Mouse (Mus musculus): Measurements from ENCODE around the gene Mea1. TPM values are rescaled to one million over a fixed set of nuclear protein-coding genes. Genes with fewer than 3 reads are reported as not detected.

The Mea1 gene
- polyA plus RNA-seq, 1 experiment from 2014 or later: 180 TPM

- H3K4me3 ChIP-seq (ENCODE audit: low read depth, low read length): peak within 1 kb of the TSS; percentile 81
- H3K27ac ChIP-seq (ENCODE audit: low read depth, low read length): peak within 1 kb of the TSS; percentile 58; the same call in 1 of the 2 replicates
- under 1% methylated on average over 53 of the region's 53 CpGs for WGBS
- peak within 1 kb of the TSS; percentile 82 for H3K9ac ChIP-seq (ENCODE audit: low read length)
- ATAC-seq (ENCODE audit: insufficient read depth, low FRiP score, low TSS enrichment) (peak; percentile 77), DNase-seq (ENCODE audit: low spot score) (peak; percentile 99)
- peak within 1 kb of the TSS; percentile 95 for H3K4me2 ChIP-seq (ENCODE audit: low read depth)
- H3K4me1 ChIP-seq (ENCODE audit: control insufficient read depth, insufficient read depth, low read length): peaks cover 17% of the 10 kb centered on the region
- peaks cover 4% of the 10 kb centered on the region for H3K36me3 ChIP-seq (ENCODE audit: control insufficient read depth, insufficient read depth, low read length)
- no peaks in the 10 kb centered on the region for H3K27me3 ChIP-seq (ENCODE audit: control insufficient read depth, insufficient read depth, low read length)
- no peaks in the 10 kb centered on the region for H3K9me3 ChIP-seq (ENCODE audit: control insufficient read depth, low read length)
Measured at GRCm38 (mm10) chr17:46645561-46646321, 32.9 kb upstream of the Mea1 start, which contains the start of the genes Klc4 and Mrpl2. Klc4 (minus strand) TSS chr17:46646022. Mrpl2 (plus strand) TSS chr17:46646229.

- H3K9me3 ChIP-seq (ENCODE audit: control insufficient read depth, low read length): no peaks in the 10 kb centered on the region
- H3K4me1 ChIP-seq (ENCODE audit: control insufficient read depth, insufficient read depth, low read length): peaks cover 22% of the 10 kb centered on the region
- DNase-seq (ENCODE audit: low spot score) (no peak), ATAC-seq (ENCODE audit: insufficient read depth, low FRiP score, low TSS enrichment) (no peak)
- peak overlapping the region; percentile 58; the same call in 1 of the 2 replicates for H3K27ac ChIP-seq (ENCODE audit: low read depth, low read length)
- peak overlapping the region; percentile 81 for H3K4me3 ChIP-seq (ENCODE audit: low read depth, low read length)
- H3K27me3 ChIP-seq (ENCODE audit: control insufficient read depth, insufficient read depth, low read length): no peaks in the 10 kb centered on the region
- H3K4me2 ChIP-seq (ENCODE audit: low read depth): peak overlapping the region; percentile 95
- under 1% methylated on average over 19 of the region's 19 CpGs for WGBS
- peaks cover 4% of the 10 kb centered on the region for H3K36me3 ChIP-seq (ENCODE audit: control insufficient read depth, insufficient read depth, low read length)
- H3K9ac ChIP-seq (ENCODE audit: low read length): peak overlapping the region; percentile 82
Measured at GRCm38 (mm10) chr17:46646322-46646662, 32.3 kb upstream of the Mea1 start.

DNA sequence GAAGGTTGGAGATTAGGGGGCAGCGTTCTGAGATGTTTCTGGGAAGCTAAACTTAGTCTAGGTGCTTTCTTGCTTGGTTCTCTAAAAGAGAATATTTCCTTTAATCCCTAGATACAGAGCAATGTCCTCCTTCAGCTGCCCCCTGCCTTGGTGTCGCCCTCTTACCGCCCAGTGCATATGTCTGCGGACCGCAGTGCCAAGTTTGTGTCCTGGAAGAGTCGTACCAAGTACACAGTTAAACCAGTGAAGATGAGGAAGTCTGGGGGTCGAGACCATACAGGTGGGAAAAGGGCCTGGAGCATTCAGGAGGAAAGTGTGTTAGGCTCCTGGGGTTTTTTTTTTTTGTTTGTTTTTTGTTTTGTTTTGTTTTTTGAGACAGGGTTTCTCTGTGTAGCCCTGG lies 31.3 kb upstream of the Mea1 start:
- Histone ChIP-seq H3K4me1 (ENCODE audit: control insufficient read depth, insufficient read depth, low read length) (peaks cover 31% of the 10 kb centered on the region), H3K36me3 (ENCODE audit: control insufficient read depth, insufficient read depth, low read length) (peaks cover 2% of the 10 kb centered on the region), H3K27me3 (ENCODE audit: control insufficient read depth, insufficient read depth, low read length) (no peaks in the 10 kb centered on the region), H3K9ac (ENCODE audit: low read length) (no peak overlapping the region), H3K4me3 (ENCODE audit: low read depth, low read length) (no peak overlapping the region), H3K9me3 (ENCODE audit: control insufficient read depth, low read length) (no peaks in the 10 kb centered on the region), H3K4me2 (ENCODE audit: low read depth) (peak overlapping the region; percentile 95), H3K27ac (ENCODE audit: low read depth, low read length) (no peak overlapping the region)
- no peak for DNase-seq (ENCODE audit: low spot score)
- no peak for ATAC-seq (ENCODE audit: insufficient read depth, low FRiP score, low TSS enrichment)
- WGBS: 93% methylated on average over 7 of the region's 7 CpGs

- Histone ChIP-seq H3K36me3 (ENCODE audit: control insufficient read depth, insufficient read depth, low read length) (no peaks in the 10 kb centered on the region; the same call in 1 of the 2 replicates), H3K4me1 (ENCODE audit: control insufficient read depth, insufficient read depth, low read length) (peaks cover 31% of the 10 kb centered on the region), H3K4me3 (ENCODE audit: low read depth, low read length) (no peak overlapping the region), H3K9ac (ENCODE audit: low read length) (no peak overlapping the region), H3K27me3 (ENCODE audit: control insufficient read depth, insufficient read depth, low read length) (no peaks in the 10 kb centered on the region), H3K4me2 (ENCODE audit: low read depth) (no peak overlapping the region), H3K9me3 (ENCODE audit: control insufficient read depth, low read length) (no peaks in the 10 kb centered on the region), H3K27ac (ENCODE audit: low read depth, low read length) (no peak overlapping the region)
- 92% methylated on average over 9 of the region's 9 CpGs for WGBS
- no peak for DNase-seq (ENCODE audit: low spot score)
- ATAC-seq (ENCODE audit: insufficient read depth, low FRiP score, low TSS enrichment): no peak
Measured at GRCm38 (mm10) chr17:46648436-46648835, 30.2 kb upstream of the Mea1 start.

DNA sequence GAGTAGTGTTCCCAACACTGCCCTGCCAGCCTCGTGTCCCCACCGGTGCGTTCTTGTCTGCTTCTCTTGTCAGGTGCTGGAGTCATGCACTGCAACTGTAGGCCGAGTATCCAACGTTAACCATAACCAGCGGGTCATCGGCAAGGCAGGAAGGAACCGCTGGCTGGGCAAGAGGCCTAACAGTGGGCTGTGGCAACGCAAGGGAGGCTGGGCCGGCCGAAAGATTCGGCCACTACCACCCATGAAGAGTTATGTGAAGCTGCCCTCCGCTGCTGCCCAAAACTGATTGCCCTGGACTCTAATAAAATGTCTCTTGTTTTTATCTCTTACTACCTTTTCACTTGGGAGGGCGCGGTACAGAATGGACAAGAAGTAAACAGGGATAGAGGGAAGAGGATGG lies 28.8 kb upstream of the Mea1 start:
- 40% methylated on average over 15 of the region's 15 CpGs for WGBS
- Histone ChIP-seq H3K27me3 (ENCODE audit: control insufficient read depth, insufficient read depth, low read length) (no peaks in the 10 kb centered on the region), H3K4me2 (ENCODE audit: low read depth) (peak overlapping the region; percentile 92), H3K36me3 (ENCODE audit: control insufficient read depth, insufficient read depth, low read length) (no peaks in the 10 kb centered on the region; the same call in 1 of the 2 replicates), H3K9me3 (ENCODE audit: control insufficient read depth, low read length) (no peaks in the 10 kb centered on the region), H3K27ac (ENCODE audit: low read depth, low read length) (peak overlapping the region; percentile 90), H3K4me3 (ENCODE audit: low read depth, low read length) (peak overlapping the region; percentile 60), H3K4me1 (ENCODE audit: control insufficient read depth, insufficient read depth, low read length) (peaks cover 27% of the 10 kb centered on the region), H3K9ac (ENCODE audit: low read length) (peak overlapping the region; percentile 91)
- DNase-seq (ENCODE audit: low spot score) (no peak), ATAC-seq (ENCODE audit: insufficient read depth, low FRiP score, low TSS enrichment) (no peak)

- peak; percentile 87 for ATAC-seq (ENCODE audit: insufficient read depth, low FRiP score, low TSS enrichment)
- peaks cover 25% of the 10 kb centered on the region for H3K4me1 ChIP-seq (ENCODE audit: control insufficient read depth, insufficient read depth, low read length)
- DNase-seq (ENCODE audit: low spot score): peak; percentile 94
- peaks cover 1% of the 10 kb centered on the region; the same call in 1 of the 2 replicates for H3K36me3 ChIP-seq (ENCODE audit: control insufficient read depth, insufficient read depth, low read length)
- peak within 1 kb of the TSS; percentile 92 for H3K4me2 ChIP-seq (ENCODE audit: low read depth)
- H3K27me3 ChIP-seq (ENCODE audit: control insufficient read depth, insufficient read depth, low read length): no peaks in the 10 kb centered on the region
- WGBS: 1% methylated on average over 57 of the region's 58 CpGs
- H3K4me3 ChIP-seq (ENCODE audit: low read depth, low read length): peak within 1 kb of the TSS; percentile 60
- no peaks in the 10 kb centered on the region for H3K9me3 ChIP-seq (ENCODE audit: control insufficient read depth, low read length)
- H3K27ac ChIP-seq (ENCODE audit: low read depth, low read length): peak within 1 kb of the TSS; percentile 90
- peak within 1 kb of the TSS; percentile 91 for H3K9ac ChIP-seq (ENCODE audit: low read length)
Measured at GRCm38 (mm10) chr17:46650232-46651031, 28.2 kb upstream of the Mea1 start, which contains the start of gene Cul7. Cul7 (plus strand) TSS chr17:46650337.

DNA sequence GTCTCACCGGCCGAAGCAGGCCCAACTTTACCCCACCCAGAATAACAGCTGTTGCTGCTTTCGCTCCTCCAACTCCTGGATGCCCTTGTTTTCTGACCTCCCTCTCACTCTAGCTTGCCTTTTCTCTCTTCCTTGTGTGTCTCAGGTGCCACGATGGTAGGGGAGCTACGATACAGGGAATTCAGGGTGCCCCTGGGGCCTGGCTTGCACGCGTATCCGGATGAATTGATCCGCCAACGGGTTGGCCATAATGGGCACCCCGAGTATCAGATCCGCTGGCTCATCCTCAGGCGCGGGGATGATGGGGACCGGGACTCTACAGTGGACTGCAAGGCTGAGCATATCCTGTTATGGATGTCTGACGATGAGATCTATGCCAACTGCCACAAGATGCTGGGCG lies 27.3 kb upstream of the Mea1 start:
- Histone ChIP-seq H3K9ac (ENCODE audit: low read length) (peak overlapping the region; percentile 91), H3K36me3 (ENCODE audit: control insufficient read depth, insufficient read depth, low read length) (peaks cover 6% of the 10 kb centered on the region), H3K9me3 (ENCODE audit: control insufficient read depth, low read length) (no peaks in the 10 kb centered on the region), H3K27ac (ENCODE audit: low read depth, low read length) (0 out of 2 replicates have a peak overlapping the region, but pooled peaks have one; percentile 90), H3K27me3 (ENCODE audit: control insufficient read depth, insufficient read depth, low read length) (no peaks in the 10 kb centered on the region), H3K4me3 (ENCODE audit: low read depth, low read length) (peak overlapping the region; percentile 60), H3K4me2 (ENCODE audit: low read depth) (peak overlapping the region; percentile 92), H3K4me1 (ENCODE audit: control insufficient read depth, insufficient read depth, low read length) (peaks cover 25% of the 10 kb centered on the region)
- 77% methylated on average over 17 of the region's 17 CpGs for WGBS
- DNase-seq (ENCODE audit: low spot score): no peak
- no peak for ATAC-seq (ENCODE audit: insufficient read depth, low FRiP score, low TSS enrichment)

- Histone ChIP-seq H3K4me2 (ENCODE audit: low read depth) (peak overlapping the region; percentile 92), H3K4me1 (ENCODE audit: control insufficient read depth, insufficient read depth, low read length) (peaks cover 19% of the 10 kb centered on the region), H3K27me3 (ENCODE audit: control insufficient read depth, insufficient read depth, low read length) (no peaks in the 10 kb centered on the region), H3K36me3 (ENCODE audit: control insufficient read depth, insufficient read depth, low read length) (peaks cover 6% of the 10 kb centered on the region), H3K9ac (ENCODE audit: low read length) (peak overlapping the region; percentile 91), H3K9me3 (ENCODE audit: control insufficient read depth, low read length) (no peaks in the 10 kb centered on the region), H3K27ac (ENCODE audit: low read depth, low read length) (no peak overlapping the region), H3K4me3 (ENCODE audit: low read depth, low read length) (peak overlapping the region; percentile 60)
- ATAC-seq (ENCODE audit: insufficient read depth, low FRiP score, low TSS enrichment) (no peak), DNase-seq (ENCODE audit: low spot score) (no peak)
- 84% methylated on average over 20 of the region's 20 CpGs for WGBS
Measured at GRCm38 (mm10) chr17:46651755-46652547, 26.6 kb upstream of the Mea1 start.
